Mouse (Mus musculus): ENCODE results near the gene Cpsf7.
A peak's percentile ranks its signal among the peaks of the same experiment; 100 is the strongest.

The Cpsf7 gene

GRCm38 (mm10) chr19:10561558-10562314, 36.7 kb downstream of the Cpsf7 start:
- no peak for DNase-seq

GRCm38 (mm10) chr19:10562351-10562750, 37.3 kb downstream of the Cpsf7 start:
- DNase-seq: no peak

- DNase-seq: no peak
These were observed 39.2 kb downstream of the Cpsf7 start for GRCm38 (mm10) chr19:10564278-10564677.

GRCm38 (mm10) chr19:10565217-10565616, 40.2 kb downstream of the Cpsf7 start:
- DNase-seq: no peak

- no peak for DNase-seq
These were observed 44.6 kb downstream of the Cpsf7 start for GRCm38 (mm10) chr19:10569627-10570026.

GRCm38 (mm10) chr19:10576690-10577561, 51.9 kb downstream of the Cpsf7 start, which contains the start of the genes Cyb561a3 and Tmem138:
Gene Cyb561a3 (plus strand): TSS chr19:10577172.
Gene Tmem138 (minus strand): TSS chr19:10577362.
- DNase-seq: peak; percentile 95

- no peak for DNase-seq
These were observed 55.0 kb downstream of the Cpsf7 start for GRCm38 (mm10) chr19:10580102-10580501.

GRCm38 (mm10) chr19:10580761-10581160, 55.7 kb downstream of the Cpsf7 start:
- no peak for DNase-seq

GRCm38 (mm10) chr19:10581984-10582383, 56.9 kb downstream of the Cpsf7 start:
- no peak for DNase-seq

GRCm38 (mm10) chr19:10583550-10584146, 58.6 kb downstream of the Cpsf7 start:
- no peak for DNase-seq

- peak; percentile 18 for DNase-seq
These were observed 60.0 kb downstream of the Cpsf7 start for GRCm38 (mm10) chr19:10585112-10585511.

GRCm38 (mm10) chr19:10587231-10587630, 62.2 kb downstream of the Cpsf7 start:
- DNase-seq: no peak

- no peak for DNase-seq
These were observed 64.2 kb downstream of the Cpsf7 start for GRCm38 (mm10) chr19:10589127-10589857.

- no peak for DNase-seq
These were observed 65.2 kb downstream of the Cpsf7 start for GRCm38 (mm10) chr19:10590301-10590700.

- DNase-seq: no peak
These were observed 66.8 kb downstream of the Cpsf7 start for GRCm38 (mm10) chr19:10591659-10592377.
